Mouse (Mus musculus) intestine, postnatal 0 days (tissue): ENCODE measurements around the gene Depdc1b. TPM values are rescaled to one million over a fixed set of nuclear protein-coding genes. Genes with fewer than 3 reads are reported as not detected.

Experiments used
- ATAC-seq: fragments of 200-750 bp; cut with Nextera tagmentation; 2 replicates; pipeline ENCODE4 v1.8.0; 2017; ENCODE audit warnings: mild to moderate bottlenecking, moderate TSS enrichment, moderate library complexity
- H3K27ac ChIP-seq: fragments of 300-500 bp; sonication (generic); 2 replicates; pipeline ENCODE4 v1.5.1; 2014; ENCODE audit warnings: mild to moderate bottlenecking, low read depth, low read length, moderate library complexity
- H3K27me3 ChIP-seq: fragments of 300-500 bp; sonication (generic); replicated peaks from 2 replicates; pipeline ENCODE4 v1.6.1; 2014; ENCODE audit warnings: low read length, mixed read lengths; ENCODE audit not compliant: control insufficient read depth, insufficient read depth
- H3K36me3 ChIP-seq: fragments of 300-500 bp; sonication (generic); 2 replicates; pipeline ENCODE4 v1.6.1; 2014; ENCODE audit warnings: mild to moderate bottlenecking, moderate library complexity; ENCODE audit not compliant: control insufficient read depth, insufficient read depth
- H3K4me1 ChIP-seq: fragments of 300-500 bp; sonication (generic); replicated peaks from 2 replicates; pipeline ENCODE4 v1.6.1; 2014; ENCODE audit warnings: antibody characterized with exemption, low read length, mixed read lengths; ENCODE audit not compliant: control insufficient read depth, insufficient read depth
- H3K4me2 ChIP-seq: fragments of 300-500 bp; sonication (generic); replicated peaks from 2 replicates; pipeline ENCODE4 v1.6.1; 2014; ENCODE audit warnings: low read depth, mild to moderate bottlenecking, moderate library complexity
- H3K4me3 ChIP-seq: fragments of 300-500 bp; sonication (generic); 2 replicates; pipeline ENCODE4 v1.5.1; 2014; ENCODE audit warnings: low read depth, low read length
- H3K9ac ChIP-seq: fragments of 300-500 bp; sonication (generic); 2 replicates; pipeline ENCODE4 v1.6.1; 2014; ENCODE audit warnings: mild to moderate bottlenecking, low read depth, low read length
- H3K9me3 ChIP-seq: fragments of 300-500 bp; sonication (generic); 2 replicates; pipeline ENCODE4 v1.6.1; 2016; ENCODE audit warnings: mixed run types; ENCODE audit not compliant: control insufficient read depth
- CTCF ChIP-seq: sonication (generic); IDR thresholded peaks from 2 replicates; pipeline ENCODE4 v1.5.1; 2016; ENCODE audit warnings: low read depth, mild to moderate bottlenecking, control low read depth, antibody characterized with exemption, moderate library complexity
- WGBS: fragments of 180-500 bp; shearing (Covaris S2); extraction: QIAGEN DNeasy Blood & Tissue Kit; methylation state at CpG from one replicate; pipeline ENCODE4 v1.1.7; 2014; 5-methylcytosine and 5-hydroxymethylcytosine counted together
- polyA plus RNA-seq: library from polyadenylated mRNA; unstranded; fragments of >200 nt; fragmentation: Nextera tagmentation; extraction: Ambion mirVana; gene quantifications from 2 replicates; pipeline ENCODE4 v1.2.1, GENCODE M21; 2015

The Depdc1b gene
- polyA plus RNA-seq, 1 experiment from 2014 or later, result 1.3 TPM

DNA sequence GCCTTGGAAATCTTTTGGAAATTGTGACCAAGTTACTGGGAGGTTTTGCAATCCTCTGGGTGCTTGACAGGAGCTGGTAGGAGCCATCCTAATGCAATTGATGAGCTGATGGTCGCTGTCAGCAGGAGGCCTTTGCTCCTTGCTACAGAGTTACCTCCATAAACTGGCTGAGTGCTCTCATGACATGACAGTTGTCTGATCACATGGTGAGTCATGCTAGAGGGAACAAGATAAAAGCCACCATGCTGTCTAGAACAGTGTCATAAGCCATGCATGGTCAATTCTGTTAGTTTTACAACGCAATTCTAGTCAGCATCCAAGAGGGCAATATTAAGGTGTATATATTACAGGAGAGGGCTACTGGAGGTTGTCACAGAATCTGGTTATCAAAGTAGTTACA is 99.3 kb downstream of the Depdc1b start:
- H3K36me3 ChIP-seq, result no peaks in the 10 kb centered on the region
- TF ChIP-seq CTCF, result no peak
- H3K4me3 ChIP-seq, result no peak overlapping the region
- 0 out of 2 replicates have a peak overlapping the region, but pooled peaks have one; percentile 5 for H3K27ac ChIP-seq
- no peaks in the 10 kb centered on the region for H3K27me3 ChIP-seq
- WGBS, result 50% methylated on average over 2 of the region's 2 CpGs
- H3K9ac ChIP-seq, result no peak overlapping the region
- H3K9me3 ChIP-seq, result no peaks in the 10 kb centered on the region
- H3K4me2 ChIP-seq, result no peak overlapping the region
- peak; percentile 83 for ATAC-seq
- H3K4me1 ChIP-seq, result no peaks in the 10 kb centered on the region

DNA sequence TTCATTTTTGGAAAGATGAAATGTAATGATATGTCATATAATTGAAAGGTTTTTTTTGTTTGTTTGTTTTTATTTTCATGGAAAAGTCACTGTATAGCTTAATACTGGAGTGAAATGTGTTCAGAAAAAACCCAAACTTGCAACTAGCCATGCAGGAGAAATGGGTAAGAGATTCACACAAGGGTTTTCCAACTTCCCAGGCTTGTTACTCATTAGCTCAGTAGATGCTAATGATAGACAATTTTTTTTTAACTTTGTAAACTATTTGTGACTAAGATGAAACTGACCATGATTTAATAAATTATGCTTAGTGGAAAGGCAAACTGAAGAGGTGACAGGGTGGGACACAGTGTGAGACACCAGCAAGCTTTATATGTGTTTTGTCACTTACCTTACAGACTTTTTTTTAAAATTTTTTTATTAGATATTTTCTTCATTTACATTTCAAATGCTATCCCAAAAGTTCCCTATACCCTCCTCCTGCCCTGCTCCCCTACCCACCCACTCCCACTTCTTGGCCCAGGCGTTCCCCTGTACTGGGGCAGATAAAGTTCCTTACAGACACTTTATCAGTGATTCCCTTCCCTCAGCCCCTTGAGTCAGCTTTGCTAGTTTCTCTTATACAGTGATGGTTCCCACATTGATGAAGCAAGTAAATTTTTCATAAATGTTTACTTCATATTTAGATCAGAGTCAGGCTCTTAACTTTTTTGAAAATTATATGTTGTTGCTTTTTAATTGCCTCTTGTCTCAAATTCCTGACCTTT is 102.8 kb downstream of the Depdc1b start:
- WGBS, result 72% methylated on average over 1 of the region's 1 CpGs
- Histone ChIP-seq H3K27me3 (no peaks in the 10 kb centered on the region), H3K4me1 (no peaks in the 10 kb centered on the region), H3K36me3 (no peaks in the 10 kb centered on the region), H3K4me2 (no peak overlapping the region), H3K9ac (no peak overlapping the region), H3K4me3 (no peak overlapping the region), H3K9me3 (no peaks in the 10 kb centered on the region), H3K27ac (no peak overlapping the region)
- no peak for TF ChIP-seq CTCF
- ATAC-seq, result no peak

DNA sequence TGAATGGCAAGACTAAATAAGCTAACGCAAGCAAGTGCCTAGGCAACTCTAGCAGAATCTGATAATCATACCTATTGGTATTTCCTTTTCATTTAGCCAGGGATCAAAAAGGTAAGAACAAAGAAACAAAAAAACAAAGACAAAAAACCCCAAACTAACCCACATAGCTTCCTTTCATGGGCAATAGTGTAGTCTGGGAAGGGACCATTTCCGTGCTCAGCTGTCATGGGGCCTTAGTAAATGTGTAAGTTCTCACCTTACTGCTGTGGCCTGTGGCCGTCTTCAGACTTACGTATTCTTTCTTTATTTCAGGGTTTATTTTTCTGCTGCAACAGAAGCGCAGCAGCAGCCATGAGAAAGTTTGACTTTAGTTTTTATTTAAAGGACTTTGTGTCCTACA is 110.2 kb downstream of the Depdc1b start:
- H3K36me3 ChIP-seq, result no peaks in the 10 kb centered on the region
- H3K27me3 ChIP-seq, result no peaks in the 10 kb centered on the region
- H3K4me3 ChIP-seq, result no peak overlapping the region
- H3K9me3 ChIP-seq, result no peaks in the 10 kb centered on the region
- no peak overlapping the region for H3K27ac ChIP-seq
- H3K9ac ChIP-seq, result no peak overlapping the region
- no peak for ATAC-seq
- no peak for TF ChIP-seq CTCF
- 87% methylated on average over 5 of the region's 5 CpGs for WGBS
- no peak overlapping the region for H3K4me2 ChIP-seq
- H3K4me1 ChIP-seq, result no peaks in the 10 kb centered on the region

DNA sequence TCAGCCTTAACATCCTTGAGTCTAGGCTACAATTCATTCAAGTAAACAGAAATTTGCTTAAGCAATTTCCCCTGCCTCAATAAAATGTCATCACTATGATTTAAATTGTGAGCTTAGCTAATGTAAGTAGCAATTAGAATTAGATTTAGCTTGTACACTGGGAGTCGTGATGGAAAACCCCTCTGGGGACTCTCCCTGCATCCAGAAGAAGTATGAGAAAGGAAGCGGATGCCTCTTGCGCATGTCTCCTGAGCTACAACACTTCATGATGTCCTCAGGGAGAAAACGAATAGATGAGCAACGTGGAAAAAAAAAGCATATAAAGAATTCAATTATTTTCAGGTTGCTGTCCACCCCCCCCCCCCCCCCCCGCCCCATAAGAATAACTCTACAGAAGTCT is 112.7 kb downstream of the Depdc1b start:
- no peak overlapping the region for H3K4me3 ChIP-seq
- ATAC-seq, result no peak
- H3K4me1 ChIP-seq, result no peaks in the 10 kb centered on the region
- H3K27me3 ChIP-seq, result no peaks in the 10 kb centered on the region
- H3K27ac ChIP-seq, result no peak overlapping the region
- H3K36me3 ChIP-seq, result no peaks in the 10 kb centered on the region
- H3K9me3 ChIP-seq, result no peaks in the 10 kb centered on the region
- no peak overlapping the region for H3K9ac ChIP-seq
- no peak overlapping the region for H3K4me2 ChIP-seq
- WGBS, result 85% methylated on average over 6 of the region's 6 CpGs
- TF ChIP-seq CTCF, result no peak

DNA sequence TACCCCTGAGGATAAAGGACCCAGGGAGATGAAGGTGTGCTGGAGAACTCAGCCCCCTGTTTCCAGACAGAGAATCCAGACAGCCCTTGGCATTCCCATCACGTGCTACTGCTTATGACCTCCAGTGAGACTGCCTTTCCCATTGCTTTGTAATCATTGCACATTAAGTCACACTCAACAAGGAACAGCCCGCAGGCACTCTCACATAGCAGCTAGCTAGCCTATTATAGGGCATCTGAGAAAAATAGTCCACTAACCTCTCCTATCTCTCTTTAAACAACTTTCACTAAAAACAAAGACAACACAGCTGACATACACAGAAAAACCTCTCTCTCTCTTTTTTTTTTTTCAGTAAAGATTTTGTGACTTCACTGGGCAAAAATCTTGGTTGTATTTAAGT is 113.5 kb downstream of the Depdc1b start:
- H3K4me1 ChIP-seq, result no peaks in the 10 kb centered on the region
- H3K27me3 ChIP-seq, result no peaks in the 10 kb centered on the region
- ATAC-seq, result no peak
- TF ChIP-seq CTCF, result no peak
- no peaks in the 10 kb centered on the region for H3K9me3 ChIP-seq
- no peak overlapping the region for H3K27ac ChIP-seq
- H3K9ac ChIP-seq, result no peak overlapping the region
- no peaks in the 10 kb centered on the region for H3K36me3 ChIP-seq
- WGBS, result 86% methylated on average over 2 of the region's 2 CpGs
- H3K4me3 ChIP-seq, result no peak overlapping the region
- H3K4me2 ChIP-seq, result no peak overlapping the region

DNA sequence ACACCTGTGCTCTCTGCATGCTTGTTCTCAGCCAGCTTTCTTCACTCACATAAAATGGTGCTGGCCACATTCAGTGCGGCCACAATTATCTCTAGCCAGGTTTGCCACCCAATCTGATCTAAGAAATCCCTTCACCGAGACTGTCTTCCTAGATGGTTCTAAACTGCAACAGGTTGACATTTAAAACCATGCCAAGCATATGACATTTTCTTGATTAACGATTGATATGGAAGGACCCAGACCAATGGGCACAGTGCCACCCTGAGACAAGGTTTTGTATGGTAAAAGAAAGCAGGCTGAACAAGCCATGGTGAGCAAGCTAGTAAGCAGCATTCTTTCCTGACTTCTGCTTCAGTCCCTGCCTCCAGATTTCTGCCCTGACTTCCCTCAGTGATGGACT is 115.6 kb downstream of the Depdc1b start:
- 95% methylated on average over 3 of the region's 3 CpGs for WGBS
- Histone ChIP-seq H3K9ac (no peak overlapping the region), H3K27ac (no peak overlapping the region), H3K9me3 (no peaks in the 10 kb centered on the region), H3K27me3 (no peaks in the 10 kb centered on the region), H3K36me3 (no peaks in the 10 kb centered on the region), H3K4me3 (no peak overlapping the region), H3K4me2 (no peak overlapping the region), H3K4me1 (no peaks in the 10 kb centered on the region)
- ATAC-seq, result no peak
- TF ChIP-seq CTCF, result no peak
